Mouse (Mus musculus): ENCODE results near the gene Slc25a43. TPM values are rescaled to one million over a fixed set of nuclear protein-coding genes. Genes with fewer than 3 reads are reported as not detected.
"Not testable (repeated sequence)": the region's sequence is repeated elsewhere in the genome, so short reads cannot be mapped to it uniquely, and the experiment has no call there.

Gene Slc25a43
- total RNA-seq, 2 experiments from 2014 or later, result 0.40 to 0.64 TPM

DNA sequence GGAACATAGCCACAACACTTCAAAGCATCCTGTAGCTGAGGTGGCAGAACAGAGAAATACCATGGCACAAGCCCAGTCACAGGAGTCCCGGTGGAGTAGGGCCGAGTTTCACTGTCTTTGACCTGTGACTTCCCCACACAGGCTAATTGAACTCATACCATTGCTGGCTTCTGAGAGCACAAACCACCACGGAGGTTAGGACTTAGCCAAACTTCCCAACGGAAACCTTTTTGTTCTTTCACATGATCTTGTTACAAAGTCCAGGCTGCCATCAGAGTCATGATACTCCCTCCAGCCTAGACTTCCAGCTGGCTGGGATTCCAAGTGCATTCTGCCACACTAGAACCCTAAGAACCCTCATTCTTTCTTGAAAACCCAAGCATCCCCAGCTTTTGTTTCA, 34.2 kb downstream of the Slc25a43 start:
- no peak for DNase-seq (ENCODE audit: low spot score in 2 of 2)

- DNase-seq (ENCODE audit: low spot score in 2 of 2), result no peak
Measured at GRCm38 (mm10) chrX:36789360-36789759, 45.9 kb downstream of the Slc25a43 start.

DNA sequence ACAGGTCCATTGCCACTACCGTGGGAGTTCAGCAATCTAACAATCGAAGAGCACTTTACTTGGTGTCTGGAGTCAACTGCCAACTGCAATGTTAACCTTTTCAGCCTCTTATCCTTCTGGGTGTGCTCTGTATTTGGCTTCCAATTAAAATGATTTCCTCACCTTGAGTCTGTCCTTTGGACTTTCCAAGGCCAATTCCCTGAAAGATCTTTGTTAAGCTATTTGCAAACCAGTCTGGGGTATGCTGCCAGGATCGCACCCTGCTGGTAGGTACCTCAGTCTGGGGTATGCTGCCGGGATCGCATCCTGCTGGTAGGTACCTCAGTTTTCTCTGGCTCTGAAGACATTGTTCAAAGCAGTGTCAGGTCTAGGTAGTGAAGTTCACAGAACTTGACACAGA, 51.1 kb downstream of the Slc25a43 start:
- no peak for DNase-seq (ENCODE audit: low spot score in 2 of 2)

GRCm38 (mm10) chrX:36795424-36796162, 52.1 kb downstream of the Slc25a43 start, which contains the start of gene Slc25a5:
TSS of gene Slc25a5 (plus strand) at chrX:36795651.
- peak; percentile 71 to 81 for DNase-seq (ENCODE audit: low spot score in 2 of 2)

DNA sequence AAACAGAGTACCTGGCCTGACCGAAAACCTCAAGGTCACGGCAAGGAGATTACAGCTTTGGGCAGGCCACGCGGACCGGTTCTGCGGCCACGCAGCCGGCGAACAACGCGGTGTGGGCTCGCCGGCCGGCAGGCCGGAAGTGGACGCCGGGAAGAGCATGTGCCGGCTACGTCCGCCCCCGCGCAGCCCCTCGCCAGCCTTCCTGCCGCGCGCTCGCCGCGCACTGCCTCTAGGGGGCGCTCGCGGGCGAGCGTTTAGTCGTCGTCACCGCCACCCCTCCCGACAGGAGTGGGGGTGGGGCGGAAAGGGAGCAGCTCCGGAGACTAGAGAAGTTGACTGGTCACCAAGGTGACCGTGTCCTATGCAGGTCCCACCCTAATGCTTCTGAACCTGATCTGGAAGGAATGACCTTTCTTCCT, 52.7 kb downstream of the Slc25a43 start:
- peak; percentile 78 to 89 for DNase-seq (ENCODE audit: low spot score in 2 of 2)

DNA sequence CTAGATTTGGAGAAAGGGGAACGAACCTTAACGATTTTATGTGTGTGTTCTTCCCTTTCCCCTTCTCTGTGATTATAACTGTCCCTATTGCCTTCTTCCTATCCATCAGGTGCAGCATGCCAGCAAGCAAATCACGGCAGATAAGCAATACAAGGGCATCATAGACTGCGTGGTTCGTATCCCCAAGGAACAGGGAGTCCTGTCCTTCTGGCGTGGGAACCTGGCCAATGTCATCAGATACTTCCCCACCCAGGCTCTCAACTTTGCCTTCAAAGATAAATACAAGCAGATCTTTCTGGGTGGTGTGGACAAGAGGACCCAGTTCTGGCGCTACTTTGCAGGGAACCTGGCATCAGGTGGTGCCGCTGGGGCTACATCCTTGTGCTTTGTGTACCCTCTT, 53.3 kb downstream of the Slc25a43 start:
- not testable (repeated sequence) for DNase-seq (ENCODE audit: low spot score in 2 of 2)

DNA sequence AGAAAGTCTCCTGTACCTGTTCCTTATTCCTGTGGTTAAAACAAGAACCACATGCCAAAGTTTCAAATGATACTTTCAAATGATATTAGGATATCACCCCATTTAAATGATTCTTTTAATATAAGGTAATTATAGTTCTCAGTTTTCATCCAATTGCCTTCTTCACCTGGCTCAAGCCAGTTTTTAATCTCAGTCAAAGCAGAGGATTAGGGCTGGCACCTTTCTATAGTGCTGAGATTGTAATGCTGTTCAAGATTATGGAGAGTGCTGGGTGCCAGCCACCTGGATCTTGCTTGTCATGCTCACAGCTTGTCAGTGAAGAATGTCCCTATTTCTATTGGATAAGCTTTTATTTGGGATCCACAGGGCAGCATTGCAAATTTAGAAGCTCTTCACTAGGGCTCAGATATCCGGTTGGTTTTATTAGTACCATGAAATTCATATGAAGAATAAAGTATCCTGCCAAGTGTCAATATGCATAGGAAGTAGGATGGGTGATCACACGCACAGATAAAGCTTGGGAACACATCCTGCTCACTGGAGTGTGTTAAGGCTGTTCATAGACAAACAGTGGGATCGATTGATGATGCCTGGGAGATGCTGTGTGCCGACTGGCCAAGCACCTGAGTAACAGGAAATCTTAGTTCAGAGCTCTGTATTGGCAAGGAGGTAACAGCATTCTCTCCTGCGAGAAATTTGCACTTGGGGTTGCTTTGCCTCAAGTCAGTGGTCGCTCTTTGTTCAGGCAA, 55.8 kb downstream of the Slc25a43 start:
- DNase-seq (ENCODE audit: low spot score in 2 of 2), result no peak

DNA sequence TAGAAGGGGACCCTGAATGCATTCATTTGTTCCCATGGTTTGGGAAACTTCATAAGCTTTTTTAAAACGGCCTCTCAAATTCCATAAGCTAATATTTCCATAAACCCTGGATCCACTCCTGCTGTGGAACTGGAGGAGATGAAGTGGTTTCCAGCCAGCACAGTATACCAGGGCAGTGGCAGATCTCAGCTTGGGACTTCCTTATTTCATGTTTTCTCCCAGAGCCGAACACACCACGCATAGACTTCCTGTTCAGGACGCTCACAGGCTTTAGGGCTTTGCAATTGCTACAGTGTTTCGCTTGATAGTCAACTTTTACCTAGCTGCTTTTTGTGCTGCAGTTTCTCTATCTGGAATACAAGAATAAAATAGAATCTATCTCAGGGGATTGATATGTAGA, 59.7 kb downstream of the Slc25a43 start:
- no peak for DNase-seq (ENCODE audit: low spot score in 2 of 2)

DNA sequence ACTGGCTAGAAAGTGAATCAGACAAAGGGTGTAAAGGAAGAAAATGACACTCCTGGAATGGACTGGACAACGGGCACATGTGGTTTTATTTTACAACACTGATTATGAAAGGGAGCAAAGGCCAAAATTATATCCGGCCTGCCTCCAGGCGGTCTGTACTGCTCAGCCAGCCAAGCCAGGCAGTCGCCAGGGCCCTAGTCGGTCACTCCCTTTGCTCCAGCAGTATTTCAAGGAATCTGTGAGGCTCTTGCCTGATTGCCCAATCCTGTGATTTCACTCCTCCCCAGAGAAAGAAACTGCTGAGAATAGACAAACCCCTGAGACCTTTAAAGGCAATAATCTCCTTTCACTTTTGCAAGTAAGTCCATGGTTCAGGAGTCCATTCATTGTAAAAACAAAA, 60.7 kb downstream of the Slc25a43 start:
- no peak for DNase-seq (ENCODE audit: low spot score in 2 of 2)

DNA sequence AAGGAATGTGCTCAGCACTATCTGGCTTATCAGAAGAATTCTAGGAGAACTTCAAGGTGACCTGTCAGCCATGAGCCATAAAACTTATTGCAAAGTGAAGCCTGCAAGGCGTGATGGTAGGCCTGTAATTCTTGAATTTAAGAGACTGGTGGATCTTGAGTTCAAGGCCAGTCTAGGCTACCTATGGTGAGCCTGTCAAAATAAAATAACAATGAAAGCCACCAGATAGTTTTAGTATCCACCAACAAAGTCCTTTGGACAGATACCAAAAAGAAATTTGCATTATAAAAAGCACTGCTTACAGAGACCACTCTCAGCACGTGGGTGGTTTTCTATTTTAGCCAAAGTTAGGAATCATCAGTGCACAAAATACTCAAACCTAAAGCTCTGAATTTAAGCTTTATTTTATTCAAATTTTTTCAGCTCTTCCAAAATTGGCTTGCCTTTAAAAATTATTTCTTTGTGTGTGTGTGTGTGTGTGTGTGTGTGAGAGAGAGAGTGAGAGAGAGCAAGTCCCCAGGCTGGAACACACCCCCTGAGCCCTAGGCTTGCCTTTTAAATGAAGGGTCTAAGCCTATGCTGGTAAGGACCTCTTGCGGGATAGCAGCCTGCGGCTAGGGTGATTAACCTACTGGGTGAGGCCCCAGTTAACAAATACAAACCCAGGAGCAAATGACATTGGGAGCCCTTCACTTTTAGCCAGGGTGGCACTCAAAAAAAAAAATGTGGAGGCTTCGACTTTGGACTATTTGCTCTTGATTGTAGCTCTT, 62.2 kb downstream of the Slc25a43 start:
- DNase-seq (ENCODE audit: low spot score in 2 of 2), result no peak

- peak; percentile 87 to 88 for DNase-seq (ENCODE audit: low spot score in 2 of 2)
Measured at GRCm38 (mm10) chrX:36807360-36808317, 64.2 kb downstream of the Slc25a43 start.

DNA sequence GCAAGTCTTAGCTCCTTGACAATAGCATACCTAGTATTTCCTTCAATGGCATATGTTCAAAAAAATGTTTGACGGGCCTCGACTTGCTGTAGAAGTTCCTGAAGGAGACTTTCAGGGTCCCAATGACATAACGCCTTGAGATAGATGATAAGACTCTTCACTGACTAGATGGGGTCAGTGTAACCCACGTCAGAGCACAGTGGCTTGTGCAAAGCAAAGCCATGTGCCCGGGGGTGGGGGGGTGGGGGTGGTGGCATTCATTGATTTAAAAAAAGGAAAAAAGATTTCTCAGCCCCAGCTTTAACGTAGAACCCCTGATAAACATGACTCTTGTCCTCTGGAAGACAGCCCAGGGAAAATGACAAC, 64.8 kb downstream of the Slc25a43 start:
- DNase-seq (ENCODE audit: low spot score in 2 of 2), result no peak

DNA sequence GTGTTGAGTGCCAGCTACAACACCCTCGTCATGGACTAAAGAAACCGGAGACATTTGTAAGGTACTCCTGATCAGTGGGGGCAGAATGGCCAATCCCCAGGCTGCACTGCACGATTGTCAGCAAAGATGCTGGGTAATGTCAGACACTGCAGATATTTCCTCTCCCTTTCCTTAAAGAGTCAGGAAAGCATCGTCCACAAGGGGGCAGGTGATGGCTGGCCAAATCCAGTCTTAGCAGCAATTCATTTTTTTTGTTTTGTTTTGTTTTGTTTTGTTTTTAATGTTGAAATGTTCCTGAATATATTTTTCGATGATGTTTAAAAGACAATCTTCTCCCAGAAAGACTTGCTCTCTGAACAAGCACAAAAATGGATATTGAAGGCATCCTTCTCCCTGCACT, 67.9 kb downstream of the Slc25a43 start:
- no peak for DNase-seq (ENCODE audit: low spot score in 2 of 2)

DNA sequence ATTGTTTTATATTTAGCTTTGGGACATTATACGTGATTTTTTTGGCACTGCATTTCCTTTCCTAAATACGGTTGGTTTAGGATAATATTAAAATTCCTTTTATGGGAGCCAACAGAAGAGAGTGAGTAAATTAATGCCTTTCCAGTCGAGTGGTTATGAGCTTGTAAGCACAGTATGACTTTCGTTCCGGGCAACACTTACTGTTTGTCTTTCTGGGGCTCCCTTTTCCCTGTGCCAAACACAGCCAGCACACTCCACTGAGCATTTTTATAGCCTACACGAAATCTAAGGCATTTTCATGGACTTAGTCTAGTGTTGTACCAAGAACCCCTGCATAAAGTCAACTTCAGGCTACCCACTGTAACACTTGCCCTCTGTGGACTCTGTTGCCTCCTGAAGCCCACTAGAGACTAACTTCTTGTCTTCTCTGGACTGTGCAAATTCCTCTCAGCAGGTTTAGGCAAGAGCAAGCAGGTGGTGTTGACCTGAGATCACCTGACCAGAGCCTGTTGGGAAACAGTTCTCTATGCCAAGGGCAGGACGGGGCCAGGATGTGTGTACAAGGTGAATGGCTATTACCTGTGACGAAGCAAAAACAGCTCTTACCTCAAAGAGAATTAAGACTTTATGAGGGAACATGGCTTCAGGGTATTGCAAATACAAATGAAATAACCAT, 70.8 kb downstream of the Slc25a43 start:
- no peak for DNase-seq (ENCODE audit: low spot score in 2 of 2)

DNA sequence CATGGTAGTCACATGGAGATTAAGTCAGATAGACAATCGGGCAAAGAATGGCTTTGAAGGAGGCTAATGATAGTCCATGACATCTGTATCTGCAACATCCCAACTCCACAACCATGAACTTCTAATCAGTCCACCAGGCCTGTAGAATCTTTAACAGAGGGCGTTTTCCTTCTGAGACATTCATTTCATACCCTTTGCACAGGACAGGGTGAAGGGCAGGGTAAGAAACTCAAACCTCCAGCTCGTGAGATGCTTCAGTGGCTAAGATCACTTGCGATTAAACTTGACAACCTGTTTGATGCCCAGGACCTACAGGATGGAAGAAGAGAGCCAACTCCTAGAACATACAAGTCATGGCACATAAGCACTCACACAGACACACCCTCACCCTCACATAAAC, 71.6 kb downstream of the Slc25a43 start:
- DNase-seq (ENCODE audit: low spot score in 2 of 2), result no peak

DNA sequence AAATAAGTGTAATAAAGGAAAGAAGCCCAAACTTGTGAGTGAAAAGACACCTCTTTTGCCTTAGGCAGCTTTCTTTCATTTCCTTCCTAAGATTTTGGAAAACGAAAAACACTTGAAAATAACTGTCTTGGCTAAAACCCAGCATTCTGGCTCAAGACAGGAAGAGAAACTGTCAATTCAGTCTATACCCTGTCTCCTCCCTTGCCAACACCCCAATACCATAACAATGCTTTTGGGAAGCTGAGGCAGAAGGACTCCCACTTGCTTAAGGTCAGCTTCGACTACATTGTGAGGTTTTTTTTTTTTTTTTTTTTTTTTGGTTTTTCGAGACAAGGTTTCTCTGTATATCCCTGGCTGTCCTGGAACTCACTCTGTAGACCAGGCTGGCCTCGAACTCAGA, 72.0 kb downstream of the Slc25a43 start:
- no peak for DNase-seq (ENCODE audit: low spot score in 2 of 2)

- no peak for DNase-seq (ENCODE audit: low spot score in 2 of 2)
Measured at GRCm38 (mm10) chrX:36816368-36816899, 73.0 kb downstream of the Slc25a43 start.

DNA sequence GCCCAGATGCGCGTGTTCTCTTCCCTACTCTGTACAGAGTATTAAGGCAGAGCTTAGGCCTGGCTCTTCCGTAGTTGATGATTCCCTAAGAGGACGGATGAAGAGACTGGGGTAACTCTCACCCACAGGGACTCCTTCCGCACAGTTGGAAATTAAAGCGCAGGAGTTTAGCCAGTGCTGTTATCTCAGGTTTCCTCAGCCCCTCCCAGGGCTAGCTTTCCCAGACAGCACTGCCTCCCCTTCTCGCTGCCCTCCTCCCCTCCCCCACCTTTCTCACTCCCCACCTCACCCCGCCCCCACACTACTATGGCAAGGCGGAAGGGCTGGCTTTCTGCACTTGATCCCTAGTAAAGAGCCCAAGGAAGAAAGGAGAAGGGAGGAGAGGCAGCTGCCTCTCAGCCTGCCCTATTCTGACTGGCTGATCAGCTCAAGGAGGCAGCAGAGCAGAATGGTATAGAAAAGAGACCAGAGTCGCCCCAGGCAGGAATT, 73.5 kb downstream of the Slc25a43 start:
- DNase-seq (ENCODE audit: low spot score in 2 of 2), result no peak

DNA sequence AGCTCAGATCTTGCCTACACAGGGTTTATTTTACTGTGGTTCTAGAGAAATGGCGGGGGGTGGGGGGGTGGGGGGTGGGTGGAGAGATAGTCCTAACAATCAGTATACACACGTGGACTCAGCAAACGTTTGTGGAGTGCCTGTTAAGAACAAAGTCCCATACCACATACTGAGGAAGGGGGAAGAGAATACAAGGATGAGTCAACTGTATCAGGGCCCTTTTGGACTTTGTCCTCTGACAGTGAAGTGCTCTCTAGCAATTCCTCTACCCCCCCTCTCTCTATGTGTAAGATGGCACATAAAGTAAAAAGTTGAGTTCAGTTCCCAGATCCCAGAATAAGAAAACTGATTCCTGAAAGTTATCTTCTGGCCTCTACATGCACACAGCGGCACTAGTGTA, 76.1 kb downstream of the Slc25a43 start:
- DNase-seq (ENCODE audit: low spot score in 2 of 2), result no peak

- peak; percentile 33 to 48 for DNase-seq (ENCODE audit: low spot score in 2 of 2)
Measured at GRCm38 (mm10) chrX:36820201-36820600, 76.7 kb downstream of the Slc25a43 start.

Measured in layer of hippocampus, postnatal 10 days (tissue).